Mouse (Mus musculus): ENCODE measurements around the gene Hba-a2. TPM values are rescaled to one million over a fixed set of nuclear protein-coding genes. Genes with fewer than 3 reads are reported as not detected.

Gene Hba-a2
- total and polyA plus RNA-seq, 2 experiments from 2014 or later = 6,390 to 8,165 TPM

DNA sequence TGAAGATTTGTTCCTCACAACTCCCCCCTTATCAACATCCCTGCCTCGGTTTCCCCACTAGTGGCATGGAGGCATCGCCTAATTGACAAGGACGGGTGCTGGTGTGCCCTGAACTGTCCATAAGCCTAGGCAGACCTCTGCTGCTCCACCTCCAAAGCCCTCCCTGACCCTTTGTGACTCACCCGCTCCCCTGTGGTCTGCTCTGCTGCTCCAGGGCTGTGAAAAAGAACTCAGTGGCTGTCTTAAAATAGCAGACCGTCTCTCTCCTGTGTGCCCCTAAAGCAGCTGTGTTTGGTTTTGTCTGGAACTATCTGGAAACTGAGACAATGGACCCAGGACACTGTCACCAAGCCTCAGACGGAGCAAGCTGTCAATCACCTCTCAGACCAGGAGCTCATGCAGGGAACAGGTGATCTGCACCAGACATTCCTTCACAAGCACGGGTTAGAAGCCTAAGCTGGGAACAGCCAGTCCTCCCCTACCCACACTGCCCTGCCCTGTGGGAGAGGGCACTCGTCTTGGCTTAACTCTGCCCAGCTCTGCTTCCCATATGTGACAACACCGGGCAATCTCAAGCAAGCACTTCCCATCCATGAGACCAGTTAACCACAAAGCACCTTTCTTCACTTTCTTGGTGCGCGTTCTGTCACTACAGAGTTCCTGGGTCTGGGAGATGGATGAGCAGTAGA, 24.4 kb downstream of the Hba-a2 start:
- H3K27ac ChIP-seq (ENCODE audit: low read depth) = no peak overlapping the region
- no peak overlapping the region for H3K4me3 ChIP-seq (ENCODE audit: low read depth, low read length)
- TF ChIP-seq EP300 (IDR thresholded peaks at IDR 0.05; ENCODE audit: low read depth) = no peak
- no peak for TF ChIP-seq CTCF (IDR thresholded peaks at IDR 0.05; ENCODE audit: low read depth)
- ATAC-seq (ENCODE audit: insufficient read depth, low read depth) (no peak), DNase-seq (ENCODE audit: low spot score) (no peak)
- H3K27me3 ChIP-seq (ENCODE audit: control insufficient read depth, insufficient read depth, low read length) = no peaks in the 10 kb centered on the region
- H3K4me1 ChIP-seq (ENCODE audit: control insufficient read depth, insufficient read depth) = no peaks in the 10 kb centered on the region
- H3K9me3 ChIP-seq (replicated peaks; ENCODE audit: control insufficient read depth, low read length) = no peaks in the 10 kb centered on the region
- no peak overlapping the region for H3K4me2 ChIP-seq (ENCODE audit: low read depth, low read length)
- no peak overlapping the region for H3K9ac ChIP-seq (replicated peaks; ENCODE audit: low read depth, low read length)
- 49% methylated on average over 11 of the region's 11 CpGs for WGBS
- no peaks in the 10 kb centered on the region for H3K36me3 ChIP-seq (replicated peaks; ENCODE audit: control insufficient read depth, insufficient read depth, low read length)

DNA sequence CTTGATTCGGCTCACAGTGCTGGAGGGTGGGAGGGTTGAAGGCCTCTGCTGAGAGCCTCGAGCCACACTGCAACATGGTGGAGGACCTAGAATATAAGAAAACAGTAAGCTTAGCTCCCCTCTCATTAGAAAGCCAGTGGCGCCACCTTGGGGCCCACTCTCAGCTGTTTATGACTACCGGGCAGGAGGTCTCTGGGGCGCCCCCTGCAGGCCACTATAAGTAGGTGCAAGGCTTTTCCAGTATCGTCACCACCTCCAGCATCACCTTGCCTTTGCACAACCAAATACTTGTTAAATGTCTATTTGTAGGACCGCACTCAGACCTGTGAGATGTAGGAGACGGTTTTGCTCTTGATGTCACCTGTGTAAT, 24.9 kb downstream of the Hba-a2 start:
- Histone ChIP-seq H3K36me3 (replicated peaks; ENCODE audit: control insufficient read depth, insufficient read depth, low read length) (no peaks in the 10 kb centered on the region), H3K9ac (replicated peaks; ENCODE audit: low read depth, low read length) (no peak overlapping the region), H3K4me3 (ENCODE audit: low read depth, low read length) (no peak overlapping the region), H3K27ac (ENCODE audit: low read depth) (no peak overlapping the region), H3K4me2 (ENCODE audit: low read depth, low read length) (no peak overlapping the region), H3K9me3 (replicated peaks; ENCODE audit: control insufficient read depth, low read length) (no peaks in the 10 kb centered on the region), H3K4me1 (ENCODE audit: control insufficient read depth, insufficient read depth) (no peaks in the 10 kb centered on the region), H3K27me3 (ENCODE audit: control insufficient read depth, insufficient read depth, low read length) (no peaks in the 10 kb centered on the region)
- ATAC-seq (ENCODE audit: insufficient read depth, low read depth) = no peak
- TF ChIP-seq CTCF (IDR thresholded peaks at IDR 0.05; ENCODE audit: low read depth) = peak; percentile 77
- TF ChIP-seq EP300 (IDR thresholded peaks at IDR 0.05; ENCODE audit: low read depth) = no peak
- DNase-seq (ENCODE audit: low spot score) = peak; percentile 26
- WGBS = 33% methylated on average over 8 of the region's 8 CpGs

DNA sequence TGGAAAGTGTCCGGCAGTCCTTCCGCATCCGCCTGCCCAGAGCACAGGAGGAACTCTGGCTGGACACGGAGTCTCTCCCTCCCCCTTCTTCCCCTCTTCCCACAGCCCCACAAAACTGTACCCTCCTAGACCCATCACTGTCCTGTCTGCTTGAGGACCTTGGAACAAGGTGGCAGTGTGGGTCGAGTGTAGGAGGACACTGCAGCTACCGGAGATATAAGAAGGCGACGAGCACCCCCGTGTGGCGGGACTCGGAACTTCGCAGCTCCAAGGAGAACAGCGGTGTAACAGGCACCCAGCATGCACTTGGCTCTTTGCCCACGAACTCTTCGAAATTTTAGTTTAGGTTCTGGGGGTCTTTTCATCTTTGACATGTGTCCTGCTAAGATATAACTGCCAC, 28.3 kb downstream of the Hba-a2 start:
- DNase-seq (ENCODE audit: low spot score) (peak; percentile 81), ATAC-seq (ENCODE audit: insufficient read depth, low read depth) (peak; percentile 87)
- WGBS = 7% methylated on average over 15 of the region's 15 CpGs
- Histone ChIP-seq H3K4me1 (ENCODE audit: control insufficient read depth, insufficient read depth) (no peaks in the 10 kb centered on the region), H3K4me3 (ENCODE audit: low read depth, low read length) (peak overlapping the region; percentile 10), H3K9me3 (replicated peaks; ENCODE audit: control insufficient read depth, low read length) (no peaks in the 10 kb centered on the region), H3K9ac (replicated peaks; ENCODE audit: low read depth, low read length) (no peak overlapping the region), H3K4me2 (ENCODE audit: low read depth, low read length) (peak overlapping the region; percentile 47), H3K27ac (ENCODE audit: low read depth) (no peak overlapping the region), H3K27me3 (ENCODE audit: control insufficient read depth, insufficient read depth, low read length) (no peaks in the 10 kb centered on the region), H3K36me3 (replicated peaks; ENCODE audit: control insufficient read depth, insufficient read depth, low read length) (no peaks in the 10 kb centered on the region)
- peak; percentile 87 for TF ChIP-seq CTCF (IDR thresholded peaks at IDR 0.05; ENCODE audit: low read depth)
- TF ChIP-seq EP300 (IDR thresholded peaks at IDR 0.05; ENCODE audit: low read depth) = no peak

DNA sequence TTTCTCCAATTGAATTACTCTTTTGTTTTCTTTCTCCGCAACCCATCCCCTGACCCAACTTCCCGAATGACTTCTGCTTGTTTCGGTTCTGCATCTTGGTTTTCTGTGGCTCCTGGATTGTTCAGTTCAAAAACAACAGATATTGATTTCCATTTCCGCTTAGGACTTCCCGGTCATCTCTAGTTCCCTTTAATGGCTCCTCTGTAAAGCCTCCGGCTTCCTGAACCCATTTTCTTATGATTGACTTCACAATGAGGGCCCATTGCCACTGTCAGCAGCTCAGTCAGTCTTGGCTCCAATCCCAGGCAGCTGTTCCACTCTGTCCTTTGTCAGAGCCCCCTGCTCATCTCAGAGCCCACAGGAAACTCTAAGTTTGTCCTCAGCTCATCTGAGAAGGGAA, 34.8 kb downstream of the Hba-a2 start:
- H3K4me3 ChIP-seq (ENCODE audit: low read depth, low read length) = no peak overlapping the region
- H3K9me3 ChIP-seq (replicated peaks; ENCODE audit: control insufficient read depth, low read length) = no peaks in the 10 kb centered on the region
- H3K27ac ChIP-seq (ENCODE audit: low read depth) = no peak overlapping the region
- DNase-seq (ENCODE audit: low spot score) = peak; percentile 45
- no peak overlapping the region for H3K4me2 ChIP-seq (ENCODE audit: low read depth, low read length)
- no peaks in the 10 kb centered on the region for H3K4me1 ChIP-seq (ENCODE audit: control insufficient read depth, insufficient read depth)
- no peak overlapping the region for H3K9ac ChIP-seq (replicated peaks; ENCODE audit: low read depth, low read length)
- TF ChIP-seq EP300 (IDR thresholded peaks at IDR 0.05; ENCODE audit: low read depth) (no peak), CTCF (IDR thresholded peaks at IDR 0.05; ENCODE audit: low read depth) (no peak)
- no peak for ATAC-seq (ENCODE audit: insufficient read depth, low read depth)
- H3K27me3 ChIP-seq (ENCODE audit: control insufficient read depth, insufficient read depth, low read length) = no peaks in the 10 kb centered on the region
- no peaks in the 10 kb centered on the region for H3K36me3 ChIP-seq (replicated peaks; ENCODE audit: control insufficient read depth, insufficient read depth, low read length)
- 37% methylated on average over 6 of the region's 6 CpGs for WGBS

DNA sequence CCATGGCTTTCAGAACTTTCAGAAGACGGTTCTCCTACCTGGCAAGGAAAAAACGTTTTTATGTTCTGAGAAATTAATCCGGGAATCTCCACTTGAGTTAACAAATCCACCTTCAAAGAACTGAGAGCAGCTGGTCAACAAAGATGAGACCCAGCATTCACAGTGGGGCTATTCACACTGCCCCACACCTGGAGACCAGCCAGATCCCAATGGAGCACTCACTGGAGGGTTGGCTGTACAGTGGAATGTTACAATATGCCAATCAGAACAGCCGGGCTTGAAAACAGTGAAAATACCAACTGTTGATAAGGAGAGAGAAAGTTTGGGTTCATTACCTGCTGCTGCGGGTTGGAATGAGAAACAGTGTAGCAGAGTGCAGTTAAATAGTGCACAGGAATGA, 35.6 kb downstream of the Hba-a2 start:
- 45% methylated on average over 5 of the region's 5 CpGs for WGBS
- Histone ChIP-seq H3K36me3 (replicated peaks; ENCODE audit: control insufficient read depth, insufficient read depth, low read length) (no peaks in the 10 kb centered on the region), H3K4me3 (ENCODE audit: low read depth, low read length) (no peak overlapping the region), H3K27ac (ENCODE audit: low read depth) (no peak overlapping the region), H3K9me3 (replicated peaks; ENCODE audit: control insufficient read depth, low read length) (0 out of 2 replicates have a peak, but pooled peaks cover 3% of the 10 kb centered on the region), H3K9ac (replicated peaks; ENCODE audit: low read depth, low read length) (no peak overlapping the region), H3K27me3 (ENCODE audit: control insufficient read depth, insufficient read depth, low read length) (no peaks in the 10 kb centered on the region), H3K4me2 (ENCODE audit: low read depth, low read length) (no peak overlapping the region), H3K4me1 (ENCODE audit: control insufficient read depth, insufficient read depth) (no peaks in the 10 kb centered on the region)
- no peak for DNase-seq (ENCODE audit: low spot score)
- TF ChIP-seq EP300 (IDR thresholded peaks at IDR 0.05; ENCODE audit: low read depth) (no peak), CTCF (IDR thresholded peaks at IDR 0.05; ENCODE audit: low read depth) (no peak)
- no peak for ATAC-seq (ENCODE audit: insufficient read depth, low read depth)

DNA sequence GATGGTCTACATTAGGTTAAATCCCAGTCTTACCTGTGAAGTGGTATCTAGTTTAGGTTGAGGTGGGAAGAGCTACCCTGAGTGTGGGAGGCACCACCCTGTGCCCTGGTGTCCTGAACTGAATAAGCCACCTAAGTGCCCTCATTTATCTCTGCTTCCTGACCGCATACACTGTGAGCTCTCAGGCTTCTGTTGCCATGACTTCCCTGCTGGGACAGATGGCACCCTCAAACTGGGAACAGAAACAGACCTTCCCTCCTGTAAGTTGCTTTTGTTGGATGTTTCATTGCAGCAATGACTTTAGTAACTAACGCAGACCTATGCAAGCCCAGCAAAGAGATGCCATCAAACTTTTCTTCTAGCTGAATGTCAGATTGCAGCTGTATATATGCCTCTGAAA, 36.9 kb downstream of the Hba-a2 start:
- TF ChIP-seq CTCF (IDR thresholded peaks at IDR 0.05; ENCODE audit: low read depth) (no peak), EP300 (IDR thresholded peaks at IDR 0.05; ENCODE audit: low read depth) (no peak)
- DNase-seq (ENCODE audit: low spot score) (no peak), ATAC-seq (ENCODE audit: insufficient read depth, low read depth) (no peak)
- H3K4me2 ChIP-seq (ENCODE audit: low read depth, low read length) = no peak overlapping the region
- 0 out of 2 replicates have a peak, but pooled peaks cover 5% of the 10 kb centered on the region for H3K9me3 ChIP-seq (replicated peaks; ENCODE audit: control insufficient read depth, low read length)
- H3K36me3 ChIP-seq (replicated peaks; ENCODE audit: control insufficient read depth, insufficient read depth, low read length) = no peaks in the 10 kb centered on the region
- 67% methylated on average over 2 of the region's 2 CpGs for WGBS
- no peak overlapping the region for H3K4me3 ChIP-seq (ENCODE audit: low read depth, low read length)
- no peaks in the 10 kb centered on the region for H3K27me3 ChIP-seq (ENCODE audit: control insufficient read depth, insufficient read depth, low read length)
- H3K27ac ChIP-seq (ENCODE audit: low read depth) = no peak overlapping the region
- H3K9ac ChIP-seq (replicated peaks; ENCODE audit: low read depth, low read length) = no peak overlapping the region
- H3K4me1 ChIP-seq (ENCODE audit: control insufficient read depth, insufficient read depth) = no peaks in the 10 kb centered on the region

All from heart, postnatal 0 days (tissue).